8 mouse cellular contexts compared by ENCODE assay signal in the genomic region with DNA sequence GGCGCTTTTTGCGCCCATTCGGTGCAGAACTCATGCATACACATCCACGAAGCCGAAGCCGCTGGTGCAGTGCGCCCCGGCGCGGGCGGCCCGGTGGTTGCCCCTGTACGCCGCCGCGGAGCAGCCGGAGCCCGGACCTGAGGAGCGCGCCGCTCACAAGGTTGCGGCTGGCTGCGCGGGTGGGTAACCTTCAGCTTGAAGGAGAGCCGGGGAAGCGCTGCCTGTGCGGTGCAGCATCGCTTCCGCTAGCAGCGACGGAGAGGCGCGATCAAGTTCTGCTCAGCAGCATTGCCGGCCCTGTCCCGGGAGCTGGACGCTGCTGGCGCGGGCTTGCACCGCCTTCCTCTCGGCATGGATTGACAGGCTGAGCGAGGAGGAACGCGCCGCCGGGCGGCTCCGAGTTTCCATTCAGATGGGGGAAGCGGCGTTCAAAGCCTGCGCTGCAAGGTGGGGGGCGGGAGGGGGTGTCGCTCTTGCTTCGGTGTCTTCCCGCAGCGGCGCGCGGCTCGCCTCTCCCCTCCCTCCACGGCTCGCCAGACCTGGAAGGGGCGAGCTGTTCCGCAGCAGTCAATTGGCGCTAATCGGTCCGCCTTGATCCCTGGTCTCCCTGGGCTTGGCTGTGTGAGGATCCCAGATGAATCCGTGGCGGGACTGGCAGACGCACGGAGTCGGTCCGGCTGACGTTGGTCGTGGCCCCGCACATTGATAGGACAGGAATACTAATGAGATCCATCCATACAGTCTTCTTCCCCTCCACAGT. TPM values are rescaled to one million over a fixed set of nuclear protein-coding genes. Genes with fewer than 3 reads are reported as not detected.
DNase-seq lines count a peak whose midpoint lies in the region; ATAC-seq and TF ChIP-seq lines count a peak whose summit lies in the region.

A gene (minus strand): TSS at position 750 of the 760 bp plus-strand sequence.

- H3K4me1 ChIP-seq in E14TG2a.4 (replicated peaks; ENCODE audit: low read depth, low read length) = peaks cover 16% of the 10 kb centered on the region
- peaks cover 10% of the 10 kb centered on the region; the same call in 1 of the 2 replicates for H3K4me1 ChIP-seq in forebrain, postnatal 0 days (ENCODE audit: insufficient read depth)
- H3K4me1 ChIP-seq in liver, embryonic 16.5 days (ENCODE audit: control insufficient read depth, low read depth, low read length) = no peaks in the 10 kb centered on the region
- peaks cover 25% of the 10 kb centered on the region for H3K4me1 ChIP-seq in neural tube, embryonic 13.5 days (replicated peaks)

- H3K9ac ChIP-seq in forebrain, postnatal 0 days = peak within 1 kb of the TSS; percentile 82
- peak within 1 kb of the TSS; percentile 32 for H3K9ac ChIP-seq in liver, embryonic 16.5 days (ENCODE audit: low read depth, low read length)
- H3K9ac ChIP-seq in neural tube, embryonic 13.5 days = peak within 1 kb of the TSS; percentile 87

- intact Hi-C loops in heart, postnatal 25 days (cut with DNase I) = loop anchor here (5.0 kb wide), 2 partner anchors 168 to 237 kb away; a partner anchor contains a TSS

- H3K9me3 ChIP-seq in E14TG2a.4 (ENCODE audit: low read length) = no peaks in the 10 kb centered on the region
- no peaks in the 10 kb centered on the region for H3K9me3 ChIP-seq in forebrain, postnatal 0 days (ENCODE audit: low read length)
- no peaks in the 10 kb centered on the region for H3K9me3 ChIP-seq in liver, embryonic 16.5 days (replicated peaks; ENCODE audit: control insufficient read depth, low read length)
- H3K9me3 ChIP-seq in neural tube, embryonic 13.5 days = no peaks in the 10 kb centered on the region

- peak; percentile 87 for ATAC-seq in forebrain, postnatal 0 days
- peak; percentile 35 for ATAC-seq in liver, embryonic 16.5 days (ENCODE audit: low read depth)
- ATAC-seq in neural tube, embryonic 13.5 days (ENCODE audit: low read depth) = peak; percentile 92

- H3K27me3 ChIP-seq in E14TG2a.4 (ENCODE audit: insufficient read depth, low read length) = peaks cover 75% of the 10 kb centered on the region
- no peaks in the 10 kb centered on the region for H3K27me3 ChIP-seq in forebrain, postnatal 0 days (ENCODE audit: insufficient read depth, low read length)
- peaks cover 34% of the 10 kb centered on the region for H3K27me3 ChIP-seq in liver, embryonic 16.5 days (ENCODE audit: control insufficient read depth, insufficient read depth, low read depth, low read length)
- peaks cover 10% of the 10 kb centered on the region for H3K27me3 ChIP-seq in neural tube, embryonic 13.5 days

- peak within 1 kb of the TSS; percentile 82 for H3K4me3 ChIP-seq in E14TG2a.4 (replicated peaks; ENCODE audit: low read length)
- H3K4me3 ChIP-seq in forebrain, postnatal 0 days (ENCODE audit: low read depth, low read length) = peak within 1 kb of the TSS; percentile 82
- peak within 1 kb of the TSS; percentile 56 for H3K4me3 ChIP-seq in liver, embryonic 16.5 days (ENCODE audit: low read depth, low read length)
- H3K4me3 ChIP-seq in neural tube, embryonic 13.5 days = peak within 1 kb of the TSS; percentile 59

- no peak for TF ChIP-seq CTCF in E14TG2a.4 (conservative IDR thresholded peaks at IDR 0.05; ENCODE audit: low read length)
- TF ChIP-seq CTCF in forebrain, postnatal 0 days (IDR thresholded peaks at IDR 0.05; ENCODE audit: low read depth) = peak; percentile 36; the same call in 1 of the 2 replicates

- H3K27ac ChIP-seq in forebrain, postnatal 0 days (ENCODE audit: low read depth, low read length) = peak within 1 kb of the TSS; percentile 90
- no peak within 1 kb of the TSS for H3K27ac ChIP-seq in liver, embryonic 16.5 days (ENCODE audit: low read length)
- peak within 1 kb of the TSS; percentile 90 for H3K27ac ChIP-seq in neural tube, embryonic 13.5 days (replicated peaks)

- H3K36me3 ChIP-seq in E14TG2a.4 (ENCODE audit: insufficient read depth, low read length) = no peaks in the 10 kb centered on the region
- no peaks in the 10 kb centered on the region for H3K36me3 ChIP-seq in forebrain, postnatal 0 days (ENCODE audit: insufficient read depth)
- no peaks in the 10 kb centered on the region for H3K36me3 ChIP-seq in liver, embryonic 16.5 days (ENCODE audit: control insufficient read depth, insufficient read depth)
- no peaks in the 10 kb centered on the region for H3K36me3 ChIP-seq in neural tube, embryonic 13.5 days

- DNase-seq in cerebellum, adult 11-12 months = peak; percentile 86
- DNase-seq in forebrain, postnatal 0 days = peak; percentile 85
- peak; percentile 33 for DNase-seq in heart, postnatal 25 days (ENCODE audit: low spot score)
- peak; percentile 80 to 88 for DNase-seq in layer of hippocampus, adult 18-20 months (ENCODE audit: low spot score in 2 of 2)
- peak; percentile 38 for DNase-seq in testis, postnatal 14 days (ENCODE audit: low spot score)

- peak within 1 kb of the TSS; percentile 75 for H3K4me2 ChIP-seq in forebrain, postnatal 0 days (ENCODE audit: low read depth)
- H3K4me2 ChIP-seq in liver, embryonic 16.5 days (ENCODE audit: low read depth, low read length) = peak within 1 kb of the TSS; percentile 69
- H3K4me2 ChIP-seq in neural tube, embryonic 13.5 days = peak within 1 kb of the TSS; percentile 76

- under 1% methylated on average over 74 of the region's 75 CpGs for WGBS in forebrain, postnatal 0 days
- WGBS in liver, embryonic 16.5 days (ENCODE audit: insufficient replicate concordance) = under 1% methylated on average over 75 of the region's 75 CpGs
- under 1% methylated on average over 74 of the region's 75 CpGs for WGBS in neural tube, embryonic 13.5 days

RNA-seq across cellular contexts. Expression of the gene that starts here (rescaled TPM):
- 13.5 and 15.2 TPM in 2 replicates for total RNA-seq in forebrain, postnatal 0 days (2014; rRNA removed)
- 3.3 and 7.8 TPM in 2 replicates for polyA plus RNA-seq in forebrain, postnatal 0 days (2015; fragmentation: Nextera tagmentation; extraction: Ambion mirVana)
- total RNA-seq in heart, postnatal 25 days (2021) = 1 to 10 TPM; 3.4 to 4.0 TPM
- 100 to 1,000 TPM; 150 to 153 TPM for total RNA-seq in layer of hippocampus, adult 18-20 months (2021)
- polyA plus RNA-seq in liver, embryonic 16.5 days (2015; fragmentation: Nextera tagmentation; extraction: Ambion mirVana) = 0.29 and 0.31 TPM in 2 replicates
- polyA plus RNA-seq in neural tube, embryonic 13.5 days (2015; fragmentation: Nextera tagmentation; extraction: Ambion mirVana) = 10.9 and 14.0 TPM in 2 replicates

Comparison
In these comparisons a context has a peak if more than half of its experiments do, and no peak if none do; other contexts are left out.
1. Peak in ATAC-seq, H3K4me3 ChIP-seq, H3K9ac ChIP-seq and H3K4me2 ChIP-seq in liver, embryonic 16.5 days; RNA of the gene not detected or under 1 TPM.
2. DNase-seq: peak in every context shown above with its lines; median percentile 86 in cerebellum, adult 11-12 months; 85 in forebrain, postnatal 0 days; 84 in layer of hippocampus, adult 18-20 months; 38 in testis, postnatal 14 days; 33 in heart, postnatal 25 days.
3. ATAC-seq: peak in every context shown above with its lines; median percentile 92 in neural tube, embryonic 13.5 days; 87 in forebrain, postnatal 0 days; 35 in liver, embryonic 16.5 days.
4. H3K9ac ChIP-seq: peak in every context shown above with its lines; median percentile 87 in neural tube, embryonic 13.5 days; 82 in forebrain, postnatal 0 days; 32 in liver, embryonic 16.5 days.